Mouse (Mus musculus): ENCODE results near the gene Galc. TPM values are rescaled to one million over a fixed set of nuclear protein-coding genes. Genes with fewer than 3 reads are reported as not detected.

Galc gene
- polyA plus RNA-seq, 1 experiment from 2014 or later = 12.0 TPM

Other genes starting within 250 kb of the Galc start
- gene Gpr65, start 9.2 kb upstream of the Galc start, polyA plus RNA-seq (2016; fragmentation: Nextera tagmentation; extraction: Ambion mirVana) = 0.14 and 0.33 TPM in 2 replicates